Mouse (Mus musculus) hindlimb bud, embryonic 11.5 days (tissue): Measurements from ENCODE around the gene Map3k14.

Experiments used
- DNase-seq: peaks from one replicate; pipeline ENCODE4 v3.0.0-alpha.2; 2012; ENCODE audit warnings: low read depth, low spot score; ENCODE audit errors: extremely low spot score

Gene Map3k14

DNA sequence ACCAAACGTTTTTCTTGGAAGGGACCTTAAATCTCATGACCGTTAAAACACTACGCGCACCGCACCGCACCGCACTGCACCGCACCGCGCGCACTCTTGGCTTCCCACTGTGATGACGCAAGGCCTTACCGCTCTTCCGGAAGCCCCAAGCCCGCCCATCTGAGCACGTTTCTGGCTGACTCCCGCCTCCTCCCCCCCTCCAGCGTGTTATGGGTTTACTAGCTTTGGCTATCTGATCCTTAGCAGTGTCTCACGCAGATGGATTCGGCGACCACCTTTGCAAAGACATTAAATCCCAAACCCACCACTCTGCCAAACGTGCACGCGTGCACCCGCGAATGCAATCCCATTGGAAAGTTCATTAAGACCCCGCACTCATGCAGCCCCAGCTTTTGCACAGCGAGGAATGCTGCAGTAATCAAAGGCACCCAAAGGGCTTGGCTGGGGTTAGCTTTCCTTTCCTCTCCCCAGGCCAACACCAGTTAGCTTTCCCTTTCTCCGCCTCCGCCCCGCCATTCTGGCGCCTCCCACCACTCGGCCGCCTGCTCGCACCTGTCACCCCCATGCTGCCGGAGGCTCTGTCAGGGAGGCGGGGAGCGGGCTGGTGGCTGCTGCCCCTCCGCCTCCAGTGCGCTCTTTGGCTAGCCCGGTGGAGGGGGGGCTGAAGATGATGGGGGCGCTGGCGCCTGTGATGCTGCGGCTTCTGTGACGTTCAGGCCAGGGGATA, 49.3 kb downstream of the Map3k14 start, which contains the start of gene Spata32:
TSS of gene Spata32 (minus strand) at position 643 of the 727 bp plus-strand sequence.
- no peak for DNase-seq

DNA sequence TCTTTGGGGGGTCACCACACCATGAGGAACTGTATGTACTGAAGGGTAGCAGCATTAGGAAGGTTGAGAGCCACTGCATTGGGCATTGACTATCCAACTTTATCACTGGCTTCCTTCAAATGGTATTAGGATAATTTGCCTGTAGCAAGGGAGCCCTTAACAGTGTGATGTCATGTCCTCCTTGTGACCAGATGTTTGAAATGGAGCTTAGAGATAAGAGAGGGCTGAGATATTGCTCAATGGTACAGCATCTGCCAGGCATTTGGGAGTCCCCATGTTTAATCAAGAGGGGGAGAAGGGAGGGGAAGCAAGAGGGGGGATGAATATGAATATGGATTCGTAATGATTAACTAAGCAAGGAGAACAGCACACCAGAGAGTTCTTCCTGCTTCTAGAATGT, 51.9 kb downstream of the Map3k14 start:
- DNase-seq: no peak

GRCm38 (mm10) chr11:103213712-103214111, 53.6 kb downstream of the Map3k14 start:
- DNase-seq: no peak

DNA sequence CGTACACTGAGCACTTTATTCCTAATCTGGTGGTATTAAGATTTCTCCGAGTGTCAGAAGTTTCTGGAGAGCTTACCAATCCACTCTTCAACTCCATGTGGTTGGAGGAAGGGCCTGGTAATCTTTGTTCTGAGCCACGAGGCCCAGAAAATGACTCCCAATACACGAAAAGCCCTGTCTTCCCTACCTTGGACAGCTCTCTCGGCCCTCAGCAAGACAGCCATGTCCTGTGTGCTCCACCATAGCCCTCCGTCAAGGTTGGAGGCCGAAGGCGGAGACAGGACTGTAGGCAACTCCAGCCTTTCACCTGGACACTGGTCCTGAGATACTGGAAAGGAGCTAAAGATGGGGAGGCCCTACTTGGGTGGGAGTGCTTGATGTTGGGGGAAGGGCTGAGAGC, 57.0 kb downstream of the Map3k14 start:
- DNase-seq: no peak

DNA sequence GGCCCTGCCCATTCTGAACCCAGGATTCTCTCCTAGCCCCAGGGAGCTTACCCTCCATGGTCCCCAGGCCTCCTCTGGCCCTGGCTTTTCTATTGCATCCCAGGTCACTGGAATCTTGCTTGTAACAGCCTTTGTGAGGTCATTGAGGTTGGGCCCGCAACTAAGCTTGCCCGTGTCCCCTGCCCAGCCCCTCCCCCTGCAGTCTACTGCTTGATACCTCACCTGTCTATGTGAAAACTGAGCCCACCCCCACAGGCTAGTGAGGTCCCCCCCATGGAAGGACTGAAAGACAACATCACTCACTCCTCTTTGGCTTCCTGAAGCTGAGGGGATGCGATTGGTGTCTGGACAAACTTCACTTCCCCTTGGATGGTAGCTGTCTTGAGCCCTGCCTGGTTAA, 58.8 kb downstream of the Map3k14 start, which contains the start of gene 1700023F06Rik:
TSS of gene 1700023F06Rik (minus strand) at position 101 of the 400 bp plus-strand sequence.
- no peak for DNase-seq

- no peak for DNase-seq
Measured at GRCm38 (mm10) chr11:103206203-103206602, 61.1 kb downstream of the Map3k14 start.

DNA sequence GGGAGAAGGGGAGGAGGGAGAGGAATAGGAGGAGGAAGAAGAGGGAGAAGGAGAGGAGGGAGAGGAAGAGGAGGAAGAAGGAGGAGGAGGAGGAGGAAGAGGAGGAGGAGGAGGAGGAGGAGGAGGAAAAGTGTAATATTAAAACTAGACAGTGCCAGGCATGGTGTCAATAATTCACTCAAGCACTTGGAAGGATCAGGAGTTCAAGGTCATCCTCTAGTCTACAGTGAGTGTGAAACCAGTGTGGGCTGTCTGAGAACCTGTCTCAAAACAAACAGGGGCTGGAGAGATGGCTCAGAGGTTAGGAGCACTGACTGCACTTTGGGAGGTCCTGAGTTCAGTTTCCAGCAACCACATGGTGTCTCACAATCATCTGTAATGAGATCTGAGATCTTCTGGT, 64.9 kb downstream of the Map3k14 start:
- DNase-seq: no peak

- no peak for DNase-seq
Measured at GRCm38 (mm10) chr11:103201664-103202063, 65.6 kb downstream of the Map3k14 start.

DNA sequence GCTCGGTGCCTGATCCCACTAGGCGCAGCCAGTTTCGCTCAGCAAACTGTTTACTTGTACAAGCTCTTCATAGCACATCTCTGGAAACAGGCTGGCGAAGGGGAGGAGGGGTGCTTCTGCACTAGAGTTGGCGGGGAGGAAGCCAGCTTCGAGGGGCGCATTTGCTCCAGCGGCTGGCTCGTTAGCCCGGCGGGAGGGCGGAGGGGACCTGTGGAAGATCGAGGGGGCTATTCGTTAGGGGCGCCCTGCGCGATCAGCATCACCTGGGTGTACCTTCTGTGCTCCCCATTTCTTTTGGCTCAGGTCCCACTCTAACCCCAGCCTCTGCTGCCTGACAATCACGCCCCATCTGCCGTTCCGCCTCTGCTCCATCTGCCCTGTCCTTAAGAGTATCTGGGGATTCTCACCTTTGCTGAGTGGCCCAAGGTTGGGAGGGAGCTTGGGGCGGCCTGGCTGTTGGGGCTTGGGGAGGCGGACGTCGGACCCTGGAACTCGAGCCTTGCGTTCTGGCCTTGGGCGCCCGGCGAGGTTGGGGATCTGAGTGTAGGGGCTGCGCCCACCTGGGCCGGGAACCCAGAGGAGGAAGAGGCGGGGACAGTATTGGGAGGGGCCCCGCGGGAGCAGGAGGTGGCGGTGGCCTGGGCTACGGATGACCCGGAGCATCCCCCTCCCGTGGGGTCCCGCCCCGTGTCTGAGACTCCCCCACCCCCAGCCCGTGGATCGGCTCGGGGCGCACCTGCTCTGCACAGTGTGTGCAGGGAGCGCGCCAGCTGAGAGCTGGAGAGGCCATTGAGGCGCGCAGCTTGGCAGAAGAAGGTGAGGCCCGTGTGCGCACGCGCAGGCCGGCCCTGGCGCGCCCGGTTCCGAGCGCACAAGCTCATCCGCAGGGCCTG, 68.1 kb downstream of the Map3k14 start:
- no peak for DNase-seq

GRCm38 (mm10) chr11:103198339-103198738, 68.9 kb downstream of the Map3k14 start:
- no peak for DNase-seq

DNA sequence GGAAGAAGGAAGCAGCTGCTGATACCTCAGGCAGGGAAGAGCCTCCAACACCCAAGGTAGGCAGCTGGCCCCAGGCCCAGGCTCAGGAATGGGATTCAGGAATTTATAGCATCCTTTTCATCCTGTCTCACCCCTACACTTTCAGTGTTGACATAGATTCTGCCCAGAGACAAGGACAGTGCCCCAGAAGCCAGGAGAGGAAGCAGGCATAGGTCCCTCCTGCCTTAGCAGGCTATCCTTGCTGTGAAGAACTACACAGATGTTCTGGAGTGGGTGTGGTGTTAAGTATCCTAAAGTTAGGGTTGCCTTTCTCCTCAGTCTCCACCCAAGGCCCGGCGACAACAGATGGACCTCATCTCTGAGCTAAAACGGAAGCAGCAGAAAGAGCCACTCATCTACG, 69.9 kb downstream of the Map3k14 start:
- no peak for DNase-seq

DNA sequence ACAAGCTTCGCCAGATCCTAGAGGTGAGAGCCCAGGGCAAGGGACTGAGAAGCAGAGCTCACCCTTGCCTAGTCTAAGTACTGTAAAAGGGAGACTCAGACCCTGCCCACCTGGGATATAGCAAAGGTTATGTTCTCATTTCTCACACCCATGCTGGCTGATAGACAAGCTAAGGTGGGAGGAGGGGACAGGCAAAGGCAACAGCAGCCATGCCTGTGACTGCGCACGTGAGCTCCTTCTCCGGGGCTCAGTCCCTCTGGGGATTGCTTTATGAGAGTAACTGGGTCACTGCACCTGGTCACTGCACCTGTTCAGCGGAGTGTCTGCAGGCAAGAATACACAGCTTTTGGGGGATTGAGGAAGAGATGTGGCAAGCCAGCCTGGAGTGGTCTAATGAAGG, 71.6 kb downstream of the Map3k14 start:
- no peak for DNase-seq

- DNase-seq: no peak
Measured at GRCm38 (mm10) chr11:103195236-103195635, 72.0 kb downstream of the Map3k14 start.

GRCm38 (mm10) chr11:103193825-103194168, 73.5 kb downstream of the Map3k14 start:
- DNase-seq: no peak

- DNase-seq: no peak
Measured at GRCm38 (mm10) chr11:103192956-103193824, 74.1 kb downstream of the Map3k14 start.

DNA sequence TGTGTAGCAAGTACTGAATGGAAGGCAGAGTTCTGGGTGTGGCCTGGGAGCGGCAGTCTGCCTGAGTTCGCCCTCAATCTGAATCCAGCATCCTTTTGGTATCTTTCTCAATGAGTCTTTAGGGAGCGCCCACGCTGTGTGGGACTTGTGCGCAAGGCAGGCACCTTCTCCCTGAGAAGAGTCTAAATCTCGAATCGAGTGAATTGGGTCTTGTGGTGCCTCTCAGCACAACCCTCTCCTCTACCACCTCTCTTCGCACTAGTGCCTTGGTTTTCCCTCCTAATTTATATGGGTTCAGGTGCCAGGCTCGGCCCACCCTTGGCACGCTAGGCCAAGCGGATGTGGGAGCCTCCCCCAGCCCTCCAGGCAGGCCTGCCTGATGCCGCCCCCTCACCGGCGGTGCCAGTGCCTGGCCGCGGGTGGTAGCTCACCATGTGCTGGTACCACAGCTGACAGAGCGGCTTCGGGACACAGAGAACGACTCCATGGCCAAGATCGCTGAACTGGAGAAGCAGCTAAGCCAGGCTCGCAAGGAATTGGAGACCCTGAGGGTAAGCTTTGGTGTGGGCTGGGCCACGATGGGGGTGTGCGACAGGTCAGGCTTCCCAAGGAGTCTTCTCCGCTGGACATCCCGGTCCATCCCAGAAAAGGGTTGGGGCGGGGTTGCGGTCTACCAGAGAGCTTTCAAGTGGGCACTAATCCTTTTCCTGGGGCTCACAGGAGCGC, 74.9 kb downstream of the Map3k14 start:
- DNase-seq: no peak

DNA sequence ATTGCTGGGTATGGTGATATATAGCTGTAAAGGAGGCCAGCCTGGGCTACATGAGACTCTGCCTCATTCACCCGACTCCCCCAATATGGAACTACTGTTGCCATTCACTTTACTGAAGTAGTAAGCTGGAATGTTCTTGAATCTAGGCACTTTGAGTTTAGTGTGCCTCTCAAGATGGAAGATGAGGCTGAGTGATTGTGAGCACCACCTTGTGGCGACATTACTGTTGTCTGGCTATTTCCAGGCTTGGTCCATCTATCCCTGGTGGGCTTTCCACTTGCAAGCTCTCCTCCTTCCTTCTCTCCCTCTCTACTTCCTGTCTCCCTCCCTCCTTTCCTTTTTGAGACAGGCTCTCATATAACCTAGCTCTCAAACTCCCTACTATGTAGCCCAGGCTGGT, 82.4 kb downstream of the Map3k14 start:
- DNase-seq: peak; percentile 20

DNA sequence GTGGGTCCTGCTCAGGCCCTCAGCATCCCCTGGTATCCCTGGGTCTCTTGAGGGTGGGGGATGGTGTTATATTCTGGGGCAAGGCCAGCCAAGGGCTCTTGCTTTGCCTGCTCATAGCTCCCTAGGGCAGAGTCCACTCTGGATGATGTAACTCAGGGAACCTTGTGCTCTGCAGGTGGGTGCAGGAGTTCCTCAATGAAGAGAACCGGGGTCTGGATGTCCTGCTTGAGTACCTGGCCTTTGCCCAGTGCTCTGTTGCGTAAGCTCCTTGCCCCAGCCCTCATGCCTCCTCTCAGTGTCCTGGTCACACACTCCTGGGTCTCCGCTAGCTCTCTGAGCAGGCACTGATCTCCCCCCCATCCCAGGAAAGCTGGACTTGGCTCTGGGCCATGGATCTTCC, 85.4 kb downstream of the Map3k14 start:
- DNase-seq: no peak

DNA sequence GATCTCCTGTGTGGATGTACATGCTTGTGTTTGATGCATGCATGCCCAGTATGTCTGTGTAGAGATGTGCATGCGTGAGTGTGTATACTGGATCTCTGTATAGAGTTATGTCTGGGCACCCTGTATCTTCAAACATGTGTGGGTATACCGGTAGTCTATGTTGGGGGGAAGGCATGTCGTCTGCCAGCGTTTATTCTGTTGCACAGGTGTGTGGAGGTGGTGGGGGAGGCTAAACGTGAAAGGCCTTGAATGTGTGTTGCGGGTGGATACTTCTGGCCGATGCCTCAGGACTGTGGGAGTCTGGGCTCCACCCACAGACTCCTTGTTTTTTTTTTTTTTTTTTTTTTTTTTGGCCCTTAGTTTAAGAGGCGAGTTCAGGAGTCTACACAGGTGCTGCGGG, 85.9 kb downstream of the Map3k14 start:
- DNase-seq: no peak

DNA sequence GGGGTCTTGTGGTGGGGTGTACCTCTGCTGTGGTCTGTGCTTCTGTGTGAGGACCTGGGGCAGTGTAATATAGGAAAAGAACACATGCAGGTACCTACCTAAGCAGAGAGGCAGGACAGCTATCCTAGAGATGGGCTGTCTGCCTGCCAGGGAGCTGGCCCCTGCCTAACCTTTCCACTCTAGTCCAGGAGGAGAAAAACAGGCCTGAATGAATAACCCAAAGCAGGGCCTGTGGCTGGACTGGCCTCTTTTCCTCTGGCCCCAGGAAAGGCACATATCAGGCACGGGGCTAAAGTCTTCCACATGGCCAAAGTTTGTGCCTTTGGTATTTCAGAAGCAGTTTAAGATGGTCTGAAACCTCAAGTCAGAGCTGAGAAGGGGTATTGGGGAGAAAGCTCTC, 86.8 kb downstream of the Map3k14 start:
- no peak for DNase-seq

- no peak for DNase-seq
Measured at GRCm38 (mm10) chr11:103178748-103179147, 88.5 kb downstream of the Map3k14 start.
